Mouse (Mus musculus): ENCODE results near the gene Zbtb32.

Zbtb32 gene

DNA sequence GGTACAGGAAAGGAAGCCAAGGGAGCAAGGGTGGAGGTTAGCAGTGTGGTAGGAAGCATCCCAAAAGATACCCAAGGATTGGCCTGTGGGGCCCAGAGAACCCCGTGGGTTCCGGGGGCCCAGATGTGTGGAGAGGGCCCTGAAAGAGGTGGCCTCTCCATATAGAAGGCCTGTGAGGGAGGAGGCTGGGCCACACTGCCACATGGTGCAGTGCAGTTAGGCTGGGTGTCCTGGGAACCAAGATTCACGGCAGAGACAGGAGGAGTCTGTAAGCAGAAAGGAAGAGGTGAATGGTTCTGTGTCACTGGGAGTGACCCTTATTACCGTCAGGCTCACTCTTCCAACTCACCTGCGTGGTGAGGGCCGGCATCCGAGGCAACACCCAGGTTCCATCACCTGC, 58.1 kb downstream of the Zbtb32 start:
- no peak for DNase-seq (ENCODE audit: low read depth, low spot score)
